Mouse (Mus musculus): ENCODE data around the gene En1. TPM values are rescaled to one million over a fixed set of nuclear protein-coding genes. Genes with fewer than 3 reads are reported as not detected.

Gene En1
- polyA plus RNA-seq (2016; fragmentation: Nextera tagmentation; extraction: Ambion mirVana): 0.05 and 0.10 TPM in 2 replicates

- 1% methylated on average over 35 of the region's 35 CpGs for WGBS (ENCODE audit: insufficient replicate concordance)
- H3K27me3 ChIP-seq (replicated peaks): peaks cover 100% of the 10 kb centered on the region
- peaks cover 9% of the 10 kb centered on the region for H3K4me1 ChIP-seq
- no peaks in the 10 kb centered on the region for H3K9me3 ChIP-seq (replicated peaks)
- H3K4me2 ChIP-seq: peak within 1 kb of the TSS; percentile 61
- no peak within 1 kb of the TSS for H3K9ac ChIP-seq
- H3K27ac ChIP-seq: no peak within 1 kb of the TSS
- H3K36me3 ChIP-seq: no peaks in the 10 kb centered on the region
- no peak for ATAC-seq
- peak within 1 kb of the TSS; percentile 43 for H3K4me3 ChIP-seq
These were observed at the start of gene En1 for GRCm38 (mm10) chr1:120602031-120602730. En1 (plus strand) TSS chr1:120602418.

- H3K27me3 ChIP-seq (replicated peaks): no peaks in the 10 kb centered on the region
- no peak overlapping the region for H3K4me3 ChIP-seq
- H3K9me3 ChIP-seq (replicated peaks): no peaks in the 10 kb centered on the region
- WGBS (ENCODE audit: insufficient replicate concordance): 64% methylated on average over 15 of the region's 15 CpGs
- H3K27ac ChIP-seq: no peak overlapping the region
- no peak overlapping the region for H3K9ac ChIP-seq
- no peaks in the 10 kb centered on the region for H3K36me3 ChIP-seq
- H3K4me2 ChIP-seq: no peak overlapping the region
- ATAC-seq: no peak
- no peaks in the 10 kb centered on the region for H3K4me1 ChIP-seq
These were observed 45.0 kb upstream of the En1 start for GRCm38 (mm10) chr1:120556926-120557846.

GRCm38 (mm10) chr1:120558341-120559285 is 43.6 kb upstream of the En1 start:
- no peak overlapping the region for H3K4me3 ChIP-seq
- 55% methylated on average over 9 of the region's 9 CpGs for WGBS (ENCODE audit: insufficient replicate concordance)
- H3K27me3 ChIP-seq (replicated peaks): no peaks in the 10 kb centered on the region
- no peak overlapping the region for H3K27ac ChIP-seq
- H3K4me2 ChIP-seq: no peak overlapping the region
- H3K36me3 ChIP-seq: no peaks in the 10 kb centered on the region
- H3K4me1 ChIP-seq: no peaks in the 10 kb centered on the region
- H3K9me3 ChIP-seq (replicated peaks): no peaks in the 10 kb centered on the region
- H3K9ac ChIP-seq: no peak overlapping the region
- no peak for ATAC-seq

GRCm38 (mm10) chr1:120559911-120560310 is 42.3 kb upstream of the En1 start:
- WGBS (ENCODE audit: insufficient replicate concordance): 59% methylated on average over 5 of the region's 5 CpGs
- no peaks in the 10 kb centered on the region for H3K4me1 ChIP-seq
- no peaks in the 10 kb centered on the region for H3K27me3 ChIP-seq (replicated peaks)
- H3K27ac ChIP-seq: no peak overlapping the region
- ATAC-seq: no peak
- no peaks in the 10 kb centered on the region for H3K9me3 ChIP-seq (replicated peaks)
- H3K4me3 ChIP-seq: no peak overlapping the region
- H3K4me2 ChIP-seq: no peak overlapping the region
- no peak overlapping the region for H3K9ac ChIP-seq
- H3K36me3 ChIP-seq: no peaks in the 10 kb centered on the region

GRCm38 (mm10) chr1:120581306-120581705 is 20.9 kb upstream of the En1 start:
- Histone ChIP-seq H3K9ac (no peak overlapping the region), H3K27me3 (replicated peaks) (peaks cover 15% of the 10 kb centered on the region; the same call in 1 of the 2 replicates), H3K4me1 (no peaks in the 10 kb centered on the region), H3K4me2 (no peak overlapping the region), H3K4me3 (no peak overlapping the region), H3K27ac (no peak overlapping the region), H3K36me3 (no peaks in the 10 kb centered on the region), H3K9me3 (replicated peaks) (no peaks in the 10 kb centered on the region)
- ATAC-seq: no peak
- WGBS (ENCODE audit: insufficient replicate concordance): 44% methylated on average over 4 of the region's 4 CpGs

GRCm38 (mm10) chr1:120585481-120585880 is 16.7 kb upstream of the En1 start:
- Histone ChIP-seq H3K4me1 (0 out of 2 replicates have a peak, but pooled peaks cover 3% of the 10 kb centered on the region), H3K4me2 (no peak overlapping the region), H3K36me3 (no peaks in the 10 kb centered on the region), H3K27me3 (replicated peaks) (peaks cover 34% of the 10 kb centered on the region), H3K4me3 (no peak overlapping the region), H3K9me3 (replicated peaks) (no peaks in the 10 kb centered on the region), H3K9ac (no peak overlapping the region), H3K27ac (no peak overlapping the region)
- WGBS (ENCODE audit: insufficient replicate concordance): 23% methylated on average over 2 of the region's 2 CpGs
- no peak for ATAC-seq

- peaks cover 45% of the 10 kb centered on the region for H3K27me3 ChIP-seq (replicated peaks)
- WGBS (ENCODE audit: insufficient replicate concordance): 8% methylated on average over 7 of the region's 7 CpGs
- H3K4me2 ChIP-seq: no peak overlapping the region
- H3K4me1 ChIP-seq: 0 out of 2 replicates have a peak, but pooled peaks cover 3% of the 10 kb centered on the region
- no peak overlapping the region for H3K4me3 ChIP-seq
- no peak overlapping the region for H3K9ac ChIP-seq
- H3K27ac ChIP-seq: no peak overlapping the region
- H3K9me3 ChIP-seq (replicated peaks): no peaks in the 10 kb centered on the region
- H3K36me3 ChIP-seq: no peaks in the 10 kb centered on the region
- no peak for ATAC-seq
These were observed 15.6 kb upstream of the En1 start for GRCm38 (mm10) chr1:120586500-120587110.

- Histone ChIP-seq H3K27me3 (replicated peaks) (peaks cover 48% of the 10 kb centered on the region), H3K9ac (no peak overlapping the region), H3K36me3 (no peaks in the 10 kb centered on the region), H3K4me1 (0 out of 2 replicates have a peak, but pooled peaks cover 3% of the 10 kb centered on the region), H3K4me3 (no peak overlapping the region), H3K9me3 (replicated peaks) (no peaks in the 10 kb centered on the region), H3K27ac (no peak overlapping the region), H3K4me2 (no peak overlapping the region)
- WGBS (ENCODE audit: insufficient replicate concordance): 52% methylated on average over 5 of the region's 12 CpGs
- no peak for ATAC-seq
These were observed 14.8 kb upstream of the En1 start for GRCm38 (mm10) chr1:120587431-120587830.

- WGBS (ENCODE audit: insufficient replicate concordance): 66% methylated on average over 4 of the region's 4 CpGs
- H3K36me3 ChIP-seq: no peaks in the 10 kb centered on the region
- H3K9me3 ChIP-seq (replicated peaks): no peaks in the 10 kb centered on the region
- H3K4me2 ChIP-seq: no peak overlapping the region
- H3K27ac ChIP-seq: no peak overlapping the region
- peaks cover 53% of the 10 kb centered on the region for H3K27me3 ChIP-seq (replicated peaks)
- no peak overlapping the region for H3K9ac ChIP-seq
- ATAC-seq: no peak
- 0 out of 2 replicates have a peak, but pooled peaks cover 3% of the 10 kb centered on the region for H3K4me1 ChIP-seq
- H3K4me3 ChIP-seq: no peak overlapping the region
These were observed 14.3 kb upstream of the En1 start for GRCm38 (mm10) chr1:120587960-120588359.

GRCm38 (mm10) chr1:120588362-120589027 is 13.7 kb upstream of the En1 start:
- no peak overlapping the region for H3K4me2 ChIP-seq
- no peak overlapping the region for H3K4me3 ChIP-seq
- H3K36me3 ChIP-seq: no peaks in the 10 kb centered on the region
- ATAC-seq: no peak
- H3K27me3 ChIP-seq (replicated peaks): peaks cover 58% of the 10 kb centered on the region
- no peak overlapping the region for H3K9ac ChIP-seq
- H3K9me3 ChIP-seq (replicated peaks): no peaks in the 10 kb centered on the region
- 42% methylated on average over 6 of the region's 6 CpGs for WGBS (ENCODE audit: insufficient replicate concordance)
- 0 out of 2 replicates have a peak, but pooled peaks cover 3% of the 10 kb centered on the region for H3K4me1 ChIP-seq
- no peak overlapping the region for H3K27ac ChIP-seq

Measured in liver, embryonic 12.5 days (tissue).